Mouse (Mus musculus) hindbrain, embryonic 12.5 days (tissue): ENCODE data around the gene Prrxl1. TPM values are rescaled to one million over a fixed set of nuclear protein-coding genes. Genes with fewer than 3 reads are reported as not detected.

ENCODE experiments used
- ATAC-seq: fragments of 200-750 bp; cut with Nextera tagmentation; 2 replicates; pipeline ENCODE4 v1.8.0; 2017; ENCODE audit warnings: moderate TSS enrichment; ENCODE audit not compliant: low FRiP score
- H3K27ac ChIP-seq: fragments of 300-500 bp; sonication (generic); 2 replicates; pipeline ENCODE4 v1.5.1; 2016; ENCODE audit warnings: mild to moderate bottlenecking
- H3K27me3 ChIP-seq: fragments of 300-500 bp; sonication (generic); 2 replicates; pipeline ENCODE4 v1.6.1; 2016; ENCODE audit warnings: mild to moderate bottlenecking
- H3K36me3 ChIP-seq: fragments of 300-500 bp; sonication (generic); 2 replicates; pipeline ENCODE4 v1.6.1; 2016; ENCODE audit warnings: mild to moderate bottlenecking
- H3K4me1 ChIP-seq: fragments of 300-500 bp; sonication (generic); 2 replicates; pipeline ENCODE4 v1.6.1; 2016
- H3K4me2 ChIP-seq: fragments of 300-500 bp; sonication (generic); replicated peaks from 2 replicates; pipeline ENCODE4 v1.6.1; 2016; ENCODE audit warnings: mild to moderate bottlenecking
- H3K4me3 ChIP-seq: fragments of 300-500 bp; sonication (generic); 2 replicates; pipeline ENCODE4 v1.5.1; 2016; ENCODE audit warnings: mild to moderate bottlenecking
- H3K9ac ChIP-seq: fragments of 300-500 bp; sonication (generic); 2 replicates; pipeline ENCODE4 v1.6.1; 2016; ENCODE audit warnings: mild to moderate bottlenecking, moderate library complexity
- H3K9me3 ChIP-seq: fragments of 300-500 bp; sonication (generic); replicated peaks from 2 replicates; pipeline ENCODE4 v1.6.1; 2016; ENCODE audit warnings: mild to moderate bottlenecking
- WGBS: fragments of 180-500 bp; shearing (Covaris S2); methylation state at CpG from one replicate; pipeline ENCODE4 v1.1.7; 2016; 5-methylcytosine and 5-hydroxymethylcytosine counted together
- polyA plus RNA-seq: library from polyadenylated mRNA; unstranded; fragments of >200 nt; fragmentation: Nextera tagmentation; extraction: Ambion mirVana; gene quantifications from 2 replicates; pipeline ENCODE4 v1.2.1, GENCODE M21; 2016

Gene Prrxl1
- polyA plus RNA-seq, 1 experiment from 2014 or later = 19.0 TPM

DNA sequence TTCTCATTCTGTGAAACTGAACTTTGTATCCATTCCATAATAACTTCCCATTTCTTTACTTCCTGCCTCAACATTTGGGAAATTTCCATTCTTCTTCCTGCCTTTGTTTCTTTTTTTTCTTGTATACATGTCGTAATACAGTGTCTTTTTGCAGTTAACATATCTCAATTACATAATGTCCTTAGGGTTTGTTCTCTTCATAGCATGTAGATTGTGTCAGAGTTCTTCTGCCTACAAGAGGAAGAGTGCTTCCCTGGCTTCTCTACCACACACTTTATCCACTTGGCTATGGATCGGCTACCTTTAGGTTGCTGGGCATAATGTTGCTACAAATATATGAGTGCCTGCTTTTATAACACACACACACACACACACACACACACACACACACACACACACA is 96.7 kb downstream of the Prrxl1 start:
- WGBS = 88% methylated on average over 2 of the region's 2 CpGs
- no peak overlapping the region for H3K27ac ChIP-seq

DNA sequence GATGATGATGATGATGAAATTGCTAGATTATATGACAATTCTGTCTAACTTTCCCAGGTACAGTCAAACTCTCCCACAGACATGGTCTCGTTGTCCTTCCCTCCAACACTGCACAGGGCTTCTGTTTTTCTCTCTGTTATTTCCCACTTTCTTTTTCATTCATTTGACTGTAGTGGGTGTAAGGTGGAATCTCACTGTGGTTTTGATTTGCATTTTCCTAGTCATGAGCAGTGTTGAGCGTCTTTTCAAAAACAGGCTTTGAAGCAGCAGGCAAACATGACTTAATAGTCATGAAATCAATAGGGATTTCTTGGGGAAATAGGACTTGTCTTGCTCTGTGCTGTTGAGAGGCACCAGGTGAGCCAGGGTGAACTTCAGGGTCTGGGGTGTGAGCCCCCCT is 97.1 kb downstream of the Prrxl1 start:
- no peaks in the 10 kb centered on the region for H3K4me1 ChIP-seq
- no peak overlapping the region for H3K4me3 ChIP-seq
- H3K27me3 ChIP-seq = no peaks in the 10 kb centered on the region
- H3K27ac ChIP-seq = no peak overlapping the region
- H3K9me3 ChIP-seq = no peaks in the 10 kb centered on the region
- H3K36me3 ChIP-seq = no peaks in the 10 kb centered on the region
- H3K9ac ChIP-seq = no peak overlapping the region
- H3K4me2 ChIP-seq = no peak overlapping the region
- ATAC-seq = no peak
- WGBS = 89% methylated on average over 2 of the region's 2 CpGs

More for the DNA sequence above, 96.7 kb downstream of the Prrxl1 start:
- no peak overlapping the region for H3K9ac ChIP-seq
- H3K9me3 ChIP-seq = no peaks in the 10 kb centered on the region
- ATAC-seq = no peak
- H3K4me1 ChIP-seq = no peaks in the 10 kb centered on the region
- H3K36me3 ChIP-seq = no peaks in the 10 kb centered on the region
- H3K27me3 ChIP-seq = no peaks in the 10 kb centered on the region
- no peak overlapping the region for H3K4me2 ChIP-seq
- H3K4me3 ChIP-seq = no peak overlapping the region

DNA sequence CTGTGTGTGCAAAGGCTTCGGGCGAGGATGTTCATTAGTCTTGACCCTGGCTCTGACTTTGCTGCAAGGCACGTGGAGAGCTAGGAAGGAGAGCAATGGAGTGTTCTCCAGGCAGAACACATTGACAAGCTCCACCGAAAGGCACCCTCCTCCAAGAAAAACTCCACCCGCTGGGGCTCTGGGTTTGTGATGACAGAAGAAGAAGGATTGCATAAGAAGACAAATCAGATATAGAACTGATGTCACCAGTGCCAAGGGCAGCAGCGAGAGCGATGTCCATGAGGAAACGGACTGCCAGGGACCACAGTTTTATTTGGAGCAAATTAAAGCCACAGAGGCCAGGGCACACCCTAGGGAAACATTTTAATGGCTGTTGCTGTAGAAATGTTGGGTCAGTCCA is 98.6 kb downstream of the Prrxl1 start:
- Histone ChIP-seq H3K36me3 (no peaks in the 10 kb centered on the region), H3K9me3 (no peaks in the 10 kb centered on the region), H3K4me2 (no peak overlapping the region), H3K9ac (no peak overlapping the region), H3K4me1 (no peaks in the 10 kb centered on the region), H3K4me3 (no peak overlapping the region), H3K27ac (no peak overlapping the region), H3K27me3 (no peaks in the 10 kb centered on the region)
- 83% methylated on average over 8 of the region's 8 CpGs for WGBS
- no peak for ATAC-seq

DNA sequence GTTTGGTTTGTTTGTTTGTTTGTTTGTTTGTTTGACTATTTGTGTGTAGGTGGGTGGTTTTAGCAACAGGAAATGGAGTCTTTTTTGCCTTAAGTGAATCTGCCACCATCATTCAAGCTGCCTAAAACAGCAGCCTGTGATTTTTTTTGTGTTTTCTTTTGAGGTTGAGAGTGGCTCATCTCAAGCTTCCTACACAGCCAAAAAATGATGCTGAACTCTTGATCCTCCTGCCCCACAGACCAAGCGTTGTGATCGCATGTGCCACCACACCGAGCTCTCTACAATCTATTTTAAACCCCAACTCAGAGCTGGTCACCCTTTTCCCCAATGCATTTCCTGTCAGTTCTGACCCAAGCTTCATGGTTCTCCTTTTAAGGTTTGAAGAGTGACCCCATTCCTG is 99.3 kb downstream of the Prrxl1 start:
- ATAC-seq = no peak

More for the DNA sequence above, 99.3 kb downstream of the Prrxl1 start:
- Histone ChIP-seq H3K4me2 (no peak overlapping the region), H3K27ac (no peak overlapping the region), H3K9me3 (no peaks in the 10 kb centered on the region), H3K9ac (no peak overlapping the region), H3K4me3 (no peak overlapping the region), H3K36me3 (no peaks in the 10 kb centered on the region), H3K4me1 (no peaks in the 10 kb centered on the region), H3K27me3 (no peaks in the 10 kb centered on the region)
- WGBS = 83% methylated on average over 3 of the region's 3 CpGs

Other genes starting within 250 kb of the Prrxl1 start
- 0.85 and 0.94 TPM in 2 replicates for gene 1700024G13Rik, start 211.0 kb upstream of the Prrxl1 start, polyA plus RNA-seq
- gene Slc18a3, start 134.6 kb upstream of the Prrxl1 start, polyA plus RNA-seq = 7.3 and 9.4 TPM in 2 replicates
- 0.80 and 1.7 TPM in 2 replicates for gene Chat, start 133.4 kb upstream of the Prrxl1 start, polyA plus RNA-seq
- 33.7 and 34.4 TPM in 2 replicates for gene Ercc6, start 85.9 kb upstream of the Prrxl1 start, polyA plus RNA-seq
- gene 3425401B19Rik, start 85.9 kb downstream of the Prrxl1 start, polyA plus RNA-seq = 0.14 and 0.21 TPM in 2 replicates
- 0.30 and 0.47 TPM in 2 replicates for gene Tmem273, start 186.6 kb downstream of the Prrxl1 start, polyA plus RNA-seq
- gene Fam170b, start 234.6 kb downstream of the Prrxl1 start, polyA plus RNA-seq = not detected in 2 replicates